Mouse (Mus musculus) left cerebral cortex, postnatal 14 days (tissue): ENCODE data around the gene Gm10382. TPM values are rescaled to one million over a fixed set of nuclear protein-coding genes. Genes with fewer than 3 reads are reported as not detected.
A peak's percentile ranks its signal among the peaks of the same experiment; 100 is the strongest.
"Not testable (repeated sequence)": the region's sequence is repeated elsewhere in the genome, so short reads cannot be mapped to it uniquely, and the experiment has no call there.

Experiments used
- DNase-seq, 2 experiments: peaks; one replicate each; pipeline ENCODE4 v3.0.0; 2021 to 2022; ENCODE audit warnings: low spot score in 2 of 2, mixed read lengths in 1 of 2
- intact Hi-C: fragments of 180-260 bp; cut with DNase I; formaldehyde crosslinking; loops from one replicate; pipeline ENCODE4 v1.15.1; 2025
- total RNA-seq, 2 experiments: library from RNA; stranded (reverse); gene quantifications; 2 replicates each; pipeline ENCODE4 v1.2.3; 2021

The Gm10382 gene
- total RNA-seq, 2 experiments from 2014 or later = 0.37 TPM; not detected in 1

GRCm38 (mm10) chr5:125389579-125390441 is 688 bp downstream of the Gm10382 start, which contains the start of gene Ubc:
TSS of gene Ubc (minus strand) at chr5:125390202.
- intact Hi-C loops = no loop called here
- peak; percentile 83 for DNase-seq

GRCm38 (mm10) chr5:125390906-125391477 is 1.9 kb downstream of the Gm10382 start:
- no peak for DNase-seq
- intact Hi-C loops = no loop called here

- peak; percentile 89 to 95 for DNase-seq
- intact Hi-C loops = no loop called here
Measured at GRCm38 (mm10) chr5:125391609-125392008, 2.5 kb downstream of the Gm10382 start.

GRCm38 (mm10) chr5:125392176-125392575 is 3.1 kb downstream of the Gm10382 start:
- intact Hi-C loops, DNase-seq: not testable (repeated sequence)

- no peak for DNase-seq
- intact Hi-C loops = no loop called here
Measured at GRCm38 (mm10) chr5:125392618-125392976, 3.5 kb downstream of the Gm10382 start.

GRCm38 (mm10) chr5:125392977-125393621 is 4.0 kb downstream of the Gm10382 start:
- peak; percentile 97 to 98 for DNase-seq
- intact Hi-C loops = no loop called here

- peak; percentile 73 to 87 for DNase-seq
- intact Hi-C loops = no loop called here
Measured at GRCm38 (mm10) chr5:125393622-125394603, 4.8 kb downstream of the Gm10382 start.

GRCm38 (mm10) chr5:125395008-125395407 is 5.9 kb downstream of the Gm10382 start:
- no peak for DNase-seq
- intact Hi-C loops = no loop called here

- intact Hi-C loops = no loop called here
- no peak for DNase-seq
Measured at GRCm38 (mm10) chr5:125400903-125401302, 11.8 kb downstream of the Gm10382 start.

GRCm38 (mm10) chr5:125402476-125402875 is 13.4 kb downstream of the Gm10382 start:
- DNase-seq = no peak
- intact Hi-C loops = no loop called here

GRCm38 (mm10) chr5:125402991-125403390 is 13.9 kb downstream of the Gm10382 start:
- intact Hi-C loops = no loop called here
- no peak for DNase-seq

GRCm38 (mm10) chr5:125403481-125404465 is 14.7 kb downstream of the Gm10382 start:
- intact Hi-C loops = no loop called here
- DNase-seq = peak; percentile 63 to 83

- intact Hi-C loops = no loop called here
- DNase-seq = no peak
Measured at GRCm38 (mm10) chr5:125404536-125404902, 15.4 kb downstream of the Gm10382 start.

- intact Hi-C loops = no loop called here
- DNase-seq = peak; percentile 62 to 64
Measured at GRCm38 (mm10) chr5:125404903-125405545, 15.9 kb downstream of the Gm10382 start.

- peak; percentile 89 to 94 for DNase-seq
- intact Hi-C loops = no loop called here
Measured at GRCm38 (mm10) chr5:125405546-125406248, 16.6 kb downstream of the Gm10382 start.

GRCm38 (mm10) chr5:125406322-125407016 is 17.3 kb downstream of the Gm10382 start:
- intact Hi-C loops = no loop called here
- peak; percentile 45 to 56 for DNase-seq
